In genomic region chr1:156221327-156221726, GRCm38 (mm10) we compare ENCODE assay signal across 17 mouse cellular contexts. TPM values are rescaled to one million over a fixed set of nuclear protein-coding genes. Genes with fewer than 3 reads are reported as not detected.
DNase-seq lines count a peak whose midpoint lies in the region; ATAC-seq lines count a peak whose summit lies in the region.
"Had no signal": no experiment of that assay in that cellular context is flagged by ENCODE, and none has a peak within 500 bp of the region (broad histone marks: within the 10 kb centered on the region; RNA-seq: fewer than 3 reads in every experiment).

No protein-coding gene starts in this region.

- 0 out of 2 replicates have a peak overlapping the region, but pooled peaks have one; percentile 6 for H3K9ac ChIP-seq in heart, embryonic 11.5 days (ENCODE audit: low read depth, low read length)
- H3K9ac ChIP-seq: limb, embryonic 12.5 days; neural tube, embryonic 15.5 days had no signal

- no peak overlapping the region for H3K4me2 ChIP-seq in heart, embryonic 11.5 days
- H3K4me2 ChIP-seq: limb, embryonic 12.5 days; neural tube, embryonic 15.5 days had no signal

- DNase-seq in heart, adult 11 months = no peak
- peak; percentile 46 for DNase-seq in kidney, postnatal 10 days
- peak; percentile 27 for DNase-seq in skeletal muscle tissue, adult 2 months (ENCODE audit: low read depth, low spot score)
- no peak for DNase-seq in left cerebral cortex, adult 11 months (ENCODE audit: low spot score)
- DNase-seq in left cerebral cortex, postnatal 14 days (ENCODE audit: low spot score in 2 of 2) = no peak
- DNase-seq: cerebellum, adult 11-12 months; heart, adult 2 months; lung, postnatal 14 days; right cerebral cortex, postnatal 14 days had no signal

- 44% methylated on average over 2 of the region's 2 CpGs for WGBS in heart, embryonic 11.5 days (ENCODE audit: insufficient replicate concordance)

- H3K27me3 ChIP-seq in heart, embryonic 11.5 days (ENCODE audit: control insufficient read depth, insufficient read depth, low read length) = no peaks in the 10 kb centered on the region
- no peaks in the 10 kb centered on the region for H3K27me3 ChIP-seq in megakaryocyte, embryonic 14.5 days (replicated peaks)
- H3K27me3 ChIP-seq: limb, embryonic 12.5 days; neural tube, embryonic 15.5 days had no signal

- H3K4me1 ChIP-seq in heart, embryonic 11.5 days (ENCODE audit: control insufficient read depth, insufficient read depth, low read length) = peaks cover 47% of the 10 kb centered on the region
- peaks cover 93% of the 10 kb centered on the region for H3K4me1 ChIP-seq in megakaryocyte, embryonic 14.5 days
- H3K4me1 ChIP-seq: limb, embryonic 12.5 days had no signal

- no peak overlapping the region for H3K27ac ChIP-seq in heart, embryonic 11.5 days (ENCODE audit: low read depth, low read length)
- H3K27ac ChIP-seq: heart, adult 2 months; limb, embryonic 12.5 days; neural tube, embryonic 15.5 days had no signal

- H3K4me3 ChIP-seq in heart, embryonic 11.5 days (ENCODE audit: low read depth, low read length) = no peak overlapping the region
- peak overlapping the region; percentile 51 for H3K4me3 ChIP-seq in megakaryocyte, embryonic 14.5 days (replicated peaks)
- H3K4me3 ChIP-seq: heart, adult 2 months; limb, embryonic 12.5 days; neural tube, embryonic 15.5 days had no signal

- ATAC-seq in heart, embryonic 11.5 days (replicated peaks; ENCODE audit: insufficient number of reproducible peaks, low FRiP score, low TSS enrichment) = no peak
- ATAC-seq in megakaryocyte, adult 5-6 weeks (ENCODE audit: poor library complexity, severe bottlenecking) = no peak

- intact Hi-C loops in left cerebral cortex, postnatal 14 days (cut with DNase I) = no loop called here

- H3K9me3 ChIP-seq in heart, embryonic 11.5 days (replicated peaks; ENCODE audit: control insufficient read depth, low read length) = no peaks in the 10 kb centered on the region
- no peaks in the 10 kb centered on the region for H3K9me3 ChIP-seq in megakaryocyte, embryonic 14.5 days
- H3K9me3 ChIP-seq: G1E; limb, embryonic 12.5 days; neural tube, embryonic 15.5 days had no signal

- H3K36me3 ChIP-seq in heart, embryonic 11.5 days (ENCODE audit: control insufficient read depth, insufficient read depth, low read length) = no peaks in the 10 kb centered on the region
- H3K36me3 ChIP-seq in megakaryocyte, embryonic 14.5 days (replicated peaks; ENCODE audit: low read length) = peaks cover 2% of the 10 kb centered on the region
- H3K36me3 ChIP-seq: G1E; limb, embryonic 12.5 days; neural tube, embryonic 15.5 days had no signal

RNA-seq across cellular contexts. Expression of gene Fam163a, which starts 16.5 kb away (rescaled TPM):
- polyA plus RNA-seq in heart, embryonic 11.5 days (2014; fragmentation: Nextera tagmentation; extraction: Ambion mirVana) = 2.0 and 2.9 TPM in 2 replicates
- polyA plus RNA-seq in megakaryocyte, embryonic 14.5 days (2012; ENCODE audit: insufficient read depth, low replicate concordance) = 0.56 and 0.87 TPM in 2 replicates
- total RNA-seq in megakaryocyte, adult 5-6 weeks (2015) = not detected in 2 replicates
- total RNA-seq in megakaryocyte, adult 5-6 weeks (2017) = not detected in 2 replicates
- total RNA-seq in left cerebral cortex, postnatal 14 days (2021) = 10 to 100 TPM in 1 of 2 experiments, 1 to 10 TPM in 1; 8.3 to 11.9 TPM
- total RNA-seq: heart, adult 2 months; monocyte, adult 5-6 weeks had no signal
- polyA plus RNA-seq: C2C12, G1E had no signal

Comparison
In these comparisons a context has a peak if more than half of its experiments do, and no peak if none do; other contexts are left out.
1. DNase-seq: peak in kidney, postnatal 10 days (single experiment) and skeletal muscle tissue, adult 2 months (single experiment); none in heart, adult 11 months (single experiment), left cerebral cortex, adult 11 months (single experiment) and left cerebral cortex, postnatal 14 days (0 of 2).
2. RNA of gene Fam163a, which starts 16.5 kb away (total RNA-seq): 8.3 to 11.9 TPM in left cerebral cortex, postnatal 14 days; not detected in megakaryocyte, adult 5-6 weeks; every median in the first group is over 4 times any median in the second.